Mouse (Mus musculus): ENCODE data around the gene Crebbp. TPM values are rescaled to one million over a fixed set of nuclear protein-coding genes. Genes with fewer than 3 reads are reported as not detected.

Gene Crebbp
- polyA plus RNA-seq, 1 experiment from 2014 or later, result 13.5 TPM

DNA sequence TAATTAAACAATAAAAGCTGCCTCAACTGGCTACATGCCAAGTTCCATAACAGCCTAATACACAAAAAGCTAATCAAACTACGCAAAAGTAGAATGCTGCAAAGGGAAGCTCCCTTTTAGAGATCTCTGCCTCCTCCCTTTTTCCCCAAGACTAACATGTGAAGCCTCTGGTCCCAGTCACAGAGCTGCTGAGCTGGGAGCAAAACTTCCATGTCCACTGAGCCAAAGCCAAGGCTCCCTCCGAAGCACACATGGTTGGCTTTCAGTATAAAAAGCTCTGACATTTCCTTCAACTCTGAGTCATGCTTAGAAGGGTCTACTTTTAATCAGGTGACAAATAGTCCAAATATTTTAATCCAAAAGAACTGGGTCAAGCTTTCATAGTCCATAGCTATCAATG lies 14.2 kb downstream of the Crebbp start:
- no peaks in the 10 kb centered on the region for H3K36me3 ChIP-seq (ENCODE audit: inconsistent target)
- H3K27ac ChIP-seq, result no peak overlapping the region
- 83% methylated on average over 2 of the region's 2 CpGs for WGBS (ENCODE audit: missing documents)
- H3K79me2 ChIP-seq (ENCODE audit: inconsistent target), result peaks cover 100% of the 10 kb centered on the region
- H3K4me3 ChIP-seq (ENCODE audit: inconsistent target), result no peak overlapping the region

DNA sequence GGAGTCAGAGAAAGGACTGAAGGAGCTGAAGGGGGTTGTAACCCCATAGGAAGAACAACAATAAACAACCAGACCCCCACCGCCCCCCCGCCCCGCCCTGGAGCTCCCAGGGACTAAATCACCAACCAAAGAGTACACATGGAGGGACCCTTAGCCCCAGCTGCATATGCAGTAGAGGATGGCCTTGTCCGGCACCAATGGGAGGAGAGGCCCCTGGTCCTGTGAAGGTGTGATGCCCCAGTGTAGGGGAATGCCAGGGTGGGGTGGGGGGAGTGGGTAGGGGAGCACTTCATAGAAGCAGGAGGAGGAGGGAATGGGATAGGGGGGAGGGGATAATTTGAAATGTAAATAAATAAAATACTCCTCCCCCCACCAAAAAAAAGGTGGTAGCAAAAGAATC lies 15.8 kb downstream of the Crebbp start:
- H3K36me3 ChIP-seq (ENCODE audit: inconsistent target), result no peaks in the 10 kb centered on the region
- 90% methylated on average over 2 of the region's 4 CpGs for WGBS (ENCODE audit: missing documents)
- no peak overlapping the region for H3K27ac ChIP-seq
- H3K79me2 ChIP-seq (ENCODE audit: inconsistent target), result peaks cover 100% of the 10 kb centered on the region
- H3K4me3 ChIP-seq (ENCODE audit: inconsistent target), result no peak overlapping the region

DNA sequence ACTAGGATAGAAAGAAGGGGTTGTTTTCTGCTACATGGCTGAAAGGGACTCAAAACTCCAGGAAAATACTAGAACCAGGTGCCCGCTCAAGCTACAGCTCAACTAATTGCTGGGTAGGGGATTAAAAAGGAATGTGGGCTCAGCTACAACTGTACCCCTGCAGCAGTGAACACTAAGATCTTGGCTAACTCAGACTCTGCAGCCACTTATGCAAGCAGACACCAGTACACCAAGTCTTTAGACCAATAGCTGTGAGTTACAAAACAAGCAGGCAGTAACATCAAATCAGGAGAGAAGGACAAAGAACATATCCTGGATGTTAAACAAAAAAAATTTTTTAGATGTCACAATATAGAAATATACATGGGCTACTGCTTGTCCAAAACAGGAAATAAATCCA lies 23.6 kb downstream of the Crebbp start:
- Histone ChIP-seq H3K4me3 (ENCODE audit: inconsistent target) (no peak overlapping the region), H3K79me2 (ENCODE audit: inconsistent target) (peaks cover 100% of the 10 kb centered on the region), H3K27ac (no peak overlapping the region), H3K36me3 (ENCODE audit: inconsistent target) (no peaks in the 10 kb centered on the region)
- WGBS (ENCODE audit: missing documents), result 90% methylated on average over 1 of the region's 1 CpGs

DNA sequence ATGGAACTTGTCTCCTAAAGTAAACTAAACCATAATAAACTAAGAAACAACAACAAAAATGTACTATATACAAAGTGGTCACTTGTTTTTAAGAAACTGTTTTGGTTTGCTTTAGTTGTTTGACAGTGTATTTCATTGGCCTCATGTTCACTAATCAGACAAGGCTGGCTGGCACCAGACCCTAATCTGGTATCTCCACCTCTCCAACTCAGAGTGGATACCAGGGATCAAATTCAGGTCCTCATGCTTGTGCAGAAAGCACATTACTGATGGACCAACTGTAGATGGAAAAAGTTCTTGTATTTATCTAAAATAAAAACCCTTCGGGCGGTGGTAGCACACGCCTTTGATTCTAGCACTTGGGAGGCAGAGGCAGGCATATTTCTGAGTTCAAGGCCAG lies 38.7 kb downstream of the Crebbp start:
- peaks cover 24% of the 10 kb centered on the region for H3K36me3 ChIP-seq (ENCODE audit: inconsistent target)
- 95% methylated on average over 3 of the region's 3 CpGs for WGBS (ENCODE audit: missing documents)
- peaks cover 100% of the 10 kb centered on the region for H3K79me2 ChIP-seq (ENCODE audit: inconsistent target)
- H3K27ac ChIP-seq, result no peak overlapping the region
- H3K4me3 ChIP-seq (ENCODE audit: inconsistent target), result no peak overlapping the region

DNA sequence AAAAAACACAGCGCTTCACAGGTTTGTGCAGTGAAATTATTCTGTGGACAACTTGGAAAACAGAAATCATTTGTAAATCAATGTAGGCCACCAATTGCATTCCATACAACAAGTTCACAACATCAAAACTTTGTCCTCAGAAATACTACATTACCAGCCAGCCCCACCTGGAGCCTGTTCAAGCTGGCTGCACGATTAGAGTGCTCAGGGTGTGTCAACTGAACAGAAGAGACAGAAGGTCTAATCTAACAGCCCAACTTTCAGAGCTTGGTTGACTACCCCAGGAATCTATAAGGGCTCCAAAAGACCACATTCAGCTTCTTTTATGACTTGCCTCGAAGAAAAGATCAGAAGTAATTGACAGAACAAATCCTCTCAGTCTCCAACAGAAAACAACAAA lies 44.3 kb downstream of the Crebbp start:
- Histone ChIP-seq H3K4me3 (ENCODE audit: inconsistent target) (no peak overlapping the region), H3K36me3 (ENCODE audit: inconsistent target) (peaks cover 11% of the 10 kb centered on the region; the same call in 1 of the 2 replicates), H3K27ac (no peak overlapping the region), H3K79me2 (ENCODE audit: inconsistent target) (peaks cover 76% of the 10 kb centered on the region)
- WGBS (ENCODE audit: missing documents), result 92% methylated on average over 3 of the region's 3 CpGs

DNA sequence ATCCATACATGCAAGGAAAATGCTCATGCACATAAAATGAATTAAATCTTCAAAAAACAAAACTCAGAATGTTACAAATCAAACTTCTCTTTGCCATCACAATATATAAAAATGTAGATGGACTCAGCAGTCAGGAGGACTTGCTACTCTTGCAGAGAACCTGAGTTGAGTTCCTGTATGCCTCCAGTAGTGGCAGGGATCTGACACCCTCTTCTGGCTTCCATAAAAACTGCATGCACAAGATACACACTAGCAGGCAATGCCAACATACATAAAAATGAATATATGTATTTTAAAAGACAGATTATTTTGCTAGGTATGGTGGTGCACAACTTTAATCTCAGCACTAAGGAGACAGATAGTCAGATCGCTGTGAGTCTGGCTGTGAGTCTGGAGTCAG lies 45.3 kb downstream of the Crebbp start:
- no peak overlapping the region for H3K4me3 ChIP-seq (ENCODE audit: inconsistent target)
- H3K36me3 ChIP-seq (ENCODE audit: inconsistent target), result peaks cover 11% of the 10 kb centered on the region; the same call in 1 of the 2 replicates
- H3K79me2 ChIP-seq (ENCODE audit: inconsistent target), result peaks cover 74% of the 10 kb centered on the region
- no peak overlapping the region for H3K27ac ChIP-seq
- 100% methylated on average over 1 of the region's 1 CpGs for WGBS (ENCODE audit: missing documents)

DNA sequence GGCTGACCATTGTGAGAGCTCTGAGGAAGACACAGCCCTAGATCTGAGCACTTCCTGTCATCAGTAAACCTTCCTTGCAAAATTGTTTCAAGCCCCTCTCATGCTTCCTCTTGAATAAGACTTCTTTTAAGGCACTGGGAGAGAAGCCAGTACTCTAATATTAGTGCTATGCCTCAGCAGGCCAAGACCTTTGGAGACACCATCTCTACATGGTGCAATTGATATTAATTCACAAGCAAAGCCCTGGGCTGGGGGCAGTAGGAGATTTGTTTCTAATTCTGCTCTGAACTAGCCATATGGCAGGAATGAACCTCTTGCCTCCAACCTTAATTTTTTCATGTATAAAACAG lies 52.9 kb downstream of the Crebbp start:
- Histone ChIP-seq H3K27ac (no peak overlapping the region), H3K79me2 (ENCODE audit: inconsistent target) (peaks cover 85% of the 10 kb centered on the region), H3K36me3 (ENCODE audit: inconsistent target) (no peaks in the 10 kb centered on the region), H3K4me3 (ENCODE audit: inconsistent target) (no peak overlapping the region)

DNA sequence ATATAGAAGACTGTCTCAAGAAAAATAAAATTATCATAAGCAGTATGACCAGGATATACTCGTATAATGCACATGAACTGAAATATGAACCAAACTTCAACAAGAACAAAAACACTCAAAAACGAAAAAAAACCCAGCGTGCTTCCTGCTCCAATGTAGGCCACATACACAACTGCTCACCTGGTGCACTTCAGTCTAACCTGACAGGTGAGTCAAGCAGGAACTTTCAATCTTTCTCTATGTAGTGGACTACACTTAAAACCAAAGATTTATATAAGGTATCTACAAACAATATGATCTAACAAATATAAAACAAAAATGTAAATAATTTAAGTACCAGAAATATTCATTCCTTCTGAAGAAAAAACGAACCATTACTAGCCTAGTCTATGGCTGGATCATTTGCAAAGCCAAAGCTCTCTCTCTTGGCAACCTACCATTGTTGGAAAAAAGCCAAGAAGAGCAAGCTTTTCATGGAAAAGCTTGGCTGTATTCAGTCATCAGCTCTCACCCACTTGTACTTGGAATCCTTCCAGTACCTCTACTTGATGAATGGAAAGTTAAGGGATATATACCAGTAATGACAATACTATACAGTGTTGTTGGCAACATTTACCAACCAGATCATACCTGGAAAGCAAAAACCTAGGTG lies 53.4 kb downstream of the Crebbp start:
- H3K4me3 ChIP-seq (ENCODE audit: inconsistent target), result no peak overlapping the region
- no peaks in the 10 kb centered on the region for H3K36me3 ChIP-seq (ENCODE audit: inconsistent target)
- H3K27ac ChIP-seq, result no peak overlapping the region
- peaks cover 90% of the 10 kb centered on the region for H3K79me2 ChIP-seq (ENCODE audit: inconsistent target)
- 85% methylated on average over 4 of the region's 4 CpGs for WGBS (ENCODE audit: missing documents)

DNA sequence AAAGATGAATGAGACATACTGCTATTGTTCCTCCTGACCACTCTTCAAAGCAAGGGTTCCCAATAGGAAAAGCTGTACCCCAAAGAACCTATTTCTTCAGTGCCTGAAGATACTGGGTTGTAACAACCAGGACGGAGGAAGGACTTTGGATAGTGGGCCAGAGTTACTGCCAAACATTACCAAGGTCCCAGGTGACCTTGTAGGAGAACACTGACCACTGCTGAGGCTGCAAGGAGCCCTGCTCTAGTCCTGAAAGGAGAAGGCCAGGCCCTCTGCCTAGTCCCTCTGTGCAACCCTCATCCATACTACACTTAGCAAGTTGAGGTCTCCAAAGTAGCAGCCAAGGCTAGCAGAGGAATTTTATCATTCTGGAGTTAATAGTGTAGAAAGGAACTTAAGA lies 60.7 kb downstream of the Crebbp start:
- Histone ChIP-seq H3K4me3 (ENCODE audit: inconsistent target) (no peak overlapping the region), H3K27ac (no peak overlapping the region), H3K36me3 (ENCODE audit: inconsistent target) (peaks cover 25% of the 10 kb centered on the region; the same call in 1 of the 2 replicates), H3K79me2 (ENCODE audit: inconsistent target) (peaks cover 98% of the 10 kb centered on the region)
- WGBS (ENCODE audit: missing documents), result 75% methylated on average over 1 of the region's 1 CpGs

DNA sequence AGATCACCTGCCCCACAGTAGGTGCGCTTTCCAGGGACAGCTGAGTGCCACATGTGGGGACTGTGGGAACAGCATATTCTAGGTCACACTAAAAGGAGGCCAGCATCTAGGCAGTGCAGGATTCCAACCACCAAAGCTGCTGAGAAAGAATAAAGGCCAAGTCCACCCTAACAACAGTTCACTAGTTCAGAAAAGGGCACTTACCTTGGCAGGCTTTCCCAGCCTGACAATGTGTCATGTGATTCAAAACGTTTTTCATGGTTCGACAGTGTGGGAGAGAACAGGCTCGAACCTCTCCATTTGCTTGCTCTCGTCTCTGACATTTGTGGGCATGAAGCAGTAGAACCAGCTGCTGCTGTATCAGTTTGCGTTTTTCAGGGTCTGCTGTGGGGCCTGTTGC lies 75.3 kb downstream of the Crebbp start:
- Histone ChIP-seq H3K79me2 (ENCODE audit: inconsistent target) (peaks cover 79% of the 10 kb centered on the region), H3K27ac (no peak overlapping the region), H3K36me3 (ENCODE audit: inconsistent target) (peaks cover 28% of the 10 kb centered on the region), H3K4me3 (ENCODE audit: inconsistent target) (no peak overlapping the region)
- WGBS (ENCODE audit: missing documents), result 85% methylated on average over 6 of the region's 6 CpGs

DNA sequence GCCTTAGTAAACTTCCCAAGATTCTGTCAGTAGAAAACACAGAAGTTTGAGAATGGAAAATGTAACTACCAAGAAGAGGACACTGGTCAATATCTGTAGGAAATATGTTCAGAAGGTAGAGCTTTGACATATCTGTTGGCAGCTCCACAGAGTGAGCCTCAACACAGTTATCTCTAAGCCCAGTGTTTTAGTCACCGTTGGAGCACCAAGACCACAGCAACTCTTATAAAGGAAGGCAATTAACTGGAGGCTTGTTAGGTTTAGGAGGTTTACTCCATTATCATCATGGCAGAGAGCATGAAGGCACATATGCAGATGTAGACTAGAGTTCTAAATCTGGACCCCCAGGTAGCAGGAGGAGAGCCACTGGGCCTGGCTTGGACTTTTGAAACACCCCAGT lies 80.0 kb downstream of the Crebbp start:
- peaks cover 28% of the 10 kb centered on the region for H3K36me3 ChIP-seq (ENCODE audit: inconsistent target)
- whole genome bisulfite sequencing (ENCODE audit: missing documents), result 100% methylated on average over 1 of the region's 1 CpGs
- H3K4me3 ChIP-seq (ENCODE audit: inconsistent target), result no peak overlapping the region
- peaks cover 65% of the 10 kb centered on the region; the same call in 1 of the 2 replicates for H3K79me2 ChIP-seq (ENCODE audit: inconsistent target)
- no peak overlapping the region for H3K27ac ChIP-seq

DNA sequence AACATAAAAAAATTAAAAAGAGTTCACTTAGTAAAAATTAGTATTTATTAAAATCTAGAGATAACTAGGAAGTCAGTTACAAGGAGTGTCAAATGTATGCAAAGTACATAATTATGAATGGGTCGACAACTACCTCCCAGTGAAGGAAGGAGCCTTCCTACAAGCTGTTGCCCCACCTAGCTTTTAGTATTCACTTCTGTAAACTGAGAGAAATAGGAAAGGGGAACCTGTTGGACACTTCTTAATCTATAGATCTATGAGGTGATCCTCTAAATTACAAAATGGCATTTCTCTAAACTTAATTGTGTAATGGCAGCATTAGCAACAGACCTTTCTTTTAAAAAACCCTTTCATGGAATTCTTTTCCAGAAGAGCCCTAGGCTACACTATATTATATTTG lies 84.9 kb downstream of the Crebbp start:
- WGBS (ENCODE audit: missing documents), result 64% methylated on average over 1 of the region's 1 CpGs
- no peak overlapping the region for H3K27ac ChIP-seq
- H3K79me2 ChIP-seq (ENCODE audit: inconsistent target), result peaks cover 37% of the 10 kb centered on the region; the same call in 1 of the 2 replicates
- peaks cover 44% of the 10 kb centered on the region for H3K36me3 ChIP-seq (ENCODE audit: inconsistent target)
- H3K4me3 ChIP-seq (ENCODE audit: inconsistent target), result no peak overlapping the region

DNA sequence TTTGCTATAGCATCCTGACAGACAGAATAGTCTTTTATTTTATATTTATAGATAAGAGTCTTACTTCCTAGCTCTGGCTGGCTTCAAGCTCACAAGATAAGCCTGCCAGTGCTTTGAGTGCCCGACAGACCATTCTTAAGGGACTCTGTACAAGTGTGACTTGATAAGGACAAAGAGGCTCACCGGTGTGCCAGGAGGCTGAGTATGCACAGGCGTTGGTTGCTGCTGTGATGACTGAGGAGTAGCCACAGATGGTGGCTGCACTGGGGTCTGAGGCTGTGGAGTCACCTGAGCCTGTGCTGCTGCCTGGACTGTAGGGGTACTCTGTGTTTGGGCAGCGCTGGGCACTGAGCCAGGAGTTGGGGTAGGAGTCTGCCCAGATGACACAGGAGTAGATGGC lies 96.7 kb downstream of the Crebbp start:
- Histone ChIP-seq H3K27ac (no peak overlapping the region), H3K79me2 (ENCODE audit: inconsistent target) (no peaks in the 10 kb centered on the region), H3K36me3 (ENCODE audit: inconsistent target) (peaks cover 80% of the 10 kb centered on the region), H3K4me3 (ENCODE audit: inconsistent target) (no peak overlapping the region)
- 97% methylated on average over 4 of the region's 4 CpGs for WGBS (ENCODE audit: missing documents)

DNA sequence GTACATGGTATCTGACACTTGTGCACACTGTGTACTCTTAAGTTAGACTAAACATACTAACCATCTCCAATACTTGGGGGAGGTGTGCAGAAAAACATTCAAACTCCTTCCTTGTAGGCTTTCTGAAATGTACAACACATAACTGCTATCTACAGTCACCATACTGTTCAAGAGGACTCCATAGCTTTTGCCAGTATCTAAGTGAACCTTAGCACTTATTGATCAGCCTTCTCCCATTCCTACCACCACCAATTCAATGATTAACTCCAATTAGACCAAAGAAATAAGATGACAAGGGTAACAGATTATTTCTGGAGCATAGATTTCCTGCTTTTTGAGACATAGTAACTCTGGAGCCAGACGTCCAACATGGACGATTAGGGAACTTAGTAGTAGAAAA lies 113.4 kb downstream of the Crebbp start:
- H3K79me2 ChIP-seq (ENCODE audit: inconsistent target), result no peaks in the 10 kb centered on the region
- peaks cover 72% of the 10 kb centered on the region for H3K36me3 ChIP-seq (ENCODE audit: inconsistent target)
- H3K4me3 ChIP-seq (ENCODE audit: inconsistent target), result no peak overlapping the region
- 92% methylated on average over 2 of the region's 2 CpGs for WGBS (ENCODE audit: missing documents)
- H3K27ac ChIP-seq, result no peak overlapping the region

DNA sequence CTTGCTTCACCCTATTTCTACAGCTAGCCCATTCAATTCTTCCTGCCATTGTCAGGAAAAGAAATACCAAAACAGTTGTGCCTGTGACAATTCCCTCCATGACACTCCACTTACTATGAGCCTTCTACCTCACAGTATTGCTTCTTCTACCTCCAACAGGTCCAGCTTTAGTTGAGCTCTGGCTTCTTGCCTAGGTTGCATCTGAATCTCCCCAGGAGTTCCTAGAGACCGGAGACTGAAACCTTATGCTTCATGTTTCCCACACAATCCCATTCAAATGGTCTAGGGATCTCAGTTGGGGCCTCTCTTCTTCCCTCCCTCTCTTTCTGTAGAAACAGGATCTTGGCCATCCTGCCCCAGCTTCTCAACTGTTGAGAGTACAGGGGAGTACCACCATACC lies 116.3 kb downstream of the Crebbp start:
- no peaks in the 10 kb centered on the region for H3K79me2 ChIP-seq (ENCODE audit: inconsistent target)
- no peak overlapping the region for H3K27ac ChIP-seq
- no peak overlapping the region for H3K4me3 ChIP-seq (ENCODE audit: inconsistent target)
- peaks cover 82% of the 10 kb centered on the region for H3K36me3 ChIP-seq (ENCODE audit: inconsistent target)
- WGBS (ENCODE audit: missing documents), result 90% methylated on average over 1 of the region's 1 CpGs

DNA sequence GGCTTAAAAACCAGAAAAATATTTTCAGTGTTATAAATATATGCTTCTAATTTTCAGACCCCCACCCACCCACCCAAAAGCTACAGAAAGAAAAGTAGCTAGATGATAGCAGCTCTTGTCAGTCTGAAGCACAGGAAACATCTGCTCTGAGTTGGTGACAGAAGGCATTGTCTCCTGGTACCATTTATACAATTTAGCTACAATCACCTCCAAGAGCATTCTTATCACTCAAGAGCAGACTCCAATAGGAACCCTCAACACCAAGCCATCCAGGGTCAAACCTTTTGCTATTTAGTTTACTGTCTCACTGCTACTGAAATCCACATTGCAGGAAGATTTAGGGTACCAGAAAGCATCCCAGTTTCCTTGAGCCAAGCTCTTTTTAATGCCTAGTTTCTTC lies 116.9 kb downstream of the Crebbp start:
- no peaks in the 10 kb centered on the region for H3K79me2 ChIP-seq (ENCODE audit: inconsistent target)
- no peak overlapping the region for H3K4me3 ChIP-seq (ENCODE audit: inconsistent target)
- H3K36me3 ChIP-seq (ENCODE audit: inconsistent target), result peaks cover 86% of the 10 kb centered on the region
- no peak overlapping the region for H3K27ac ChIP-seq

Data from macrophage (primary cell).